Mouse (Mus musculus) liver, adult 2 months (tissue): Measurements from ENCODE around the gene Tenm3.

Experiments
- CTCF ChIP-seq: fragments of 200-500 bp; IDR thresholded peaks from 2 replicates; pipeline ENCODE4 v1.5.1; 2011; ENCODE audit warnings: low read depth, low read length, control low read depth
- POLR2A ChIP-seq: fragments of 200-500 bp; IDR thresholded peaks from 2 replicates; pipeline ENCODE4 v1.6.1; 2011; ENCODE audit warnings: low read length, control low read depth; ENCODE audit not compliant: insufficient read depth; ENCODE audit errors: extremely low read depth

GRCm38 (mm10) chr8:48774837-48775236, 68.9 kb downstream of the Tenm3 start:
- TF ChIP-seq CTCF (no peak), POLR2A (no peak)
